Mouse (Mus musculus): ENCODE measurements around the gene Itga3.

Gene Itga3

GRCm38 (mm10) chr11:95004136-95004936, 72.3 kb downstream of the Itga3 start:
- DNase-seq (ENCODE audit: low spot score), result peak; percentile 88

GRCm38 (mm10) chr11:95002705-95003104, 73.9 kb downstream of the Itga3 start:
- DNase-seq (ENCODE audit: low spot score), result no peak

GRCm38 (mm10) chr11:95001584-95002347, 74.8 kb downstream of the Itga3 start:
- no peak for DNase-seq (ENCODE audit: low spot score)

GRCm38 (mm10) chr11:95001058-95001457, 75.5 kb downstream of the Itga3 start:
- peak; percentile 87 for DNase-seq (ENCODE audit: low spot score)

GRCm38 (mm10) chr11:95000548-95000947, 76.1 kb downstream of the Itga3 start:
- DNase-seq (ENCODE audit: low spot score), result peak; percentile 57

- no peak for DNase-seq (ENCODE audit: low spot score)
Measured at GRCm38 (mm10) chr11:95000128-95000527, 76.5 kb downstream of the Itga3 start.

- DNase-seq (ENCODE audit: low spot score), result no peak
Measured at GRCm38 (mm10) chr11:94998041-94998531, 78.5 kb downstream of the Itga3 start.

GRCm38 (mm10) chr11:94997596-94997995, 79.0 kb downstream of the Itga3 start:
- DNase-seq (ENCODE audit: low spot score), result no peak

- no peak for DNase-seq (ENCODE audit: low spot score)
Measured at GRCm38 (mm10) chr11:94996984-94997383, 79.6 kb downstream of the Itga3 start.

- no peak for DNase-seq (ENCODE audit: low spot score)
Measured at GRCm38 (mm10) chr11:94996101-94996500, 80.5 kb downstream of the Itga3 start.

- DNase-seq (ENCODE audit: low spot score), result no peak
Measured at GRCm38 (mm10) chr11:94994947-94995772, 81.4 kb downstream of the Itga3 start.

Measured in MN1 (cell line).